Mouse (Mus musculus): ENCODE data around the gene Slc6a6. TPM values are rescaled to one million over a fixed set of nuclear protein-coding genes. Genes with fewer than 3 reads are reported as not detected.

Gene Slc6a6
- total RNA-seq, 2 experiments from 2014 or later, result 85.0 to 102 TPM

Other genes starting within 250 kb of the Slc6a6 start
- gene Chchd4, start 210.5 kb upstream of the Slc6a6 start, total RNA-seq (2021), result 10 to 100 TPM; 15.3 to 15.7 TPM
- gene Tmem43, start 210.3 kb upstream of the Slc6a6 start, total RNA-seq (2021), result 10 to 100 TPM; 23.5 to 26.0 TPM
- gene Xpc, start 168.2 kb upstream of the Slc6a6 start, total RNA-seq (2021), result 10 to 100 TPM in 1 of 2 experiments, 1 to 10 TPM in 1; 8.4 to 10.1 TPM
- 10 to 100 TPM; 57.9 to 64.0 TPM for gene Lsm3, start 168.1 kb upstream of the Slc6a6 start, total RNA-seq (2021)
- gene Grip2, start 143.2 kb downstream of the Slc6a6 start, total RNA-seq (2021), result 10 to 100 TPM; 12.3 to 17.4 TPM
- 10 to 100 TPM in 1 of 2 experiments, 1 to 10 TPM in 1; 9.1 to 11.2 TPM for gene Ccdc174, start 194.0 kb downstream of the Slc6a6 start, total RNA-seq (2021)
- under 1 TPM; 0.55 to 0.67 TPM for gene 4930590J08Rik, start 218.8 kb downstream of the Slc6a6 start, total RNA-seq (2021)

All from heart, postnatal 25 days (tissue).